Mouse (Mus musculus) thymus, adult 2 months (tissue): Measurements from ENCODE around the gene 4930404N11Rik.

Source experiments
- CTCF ChIP-seq: fragments of 200-500 bp; IDR thresholded peaks from 2 replicates; pipeline ENCODE4 v1.5.1; 2012; ENCODE audit warnings: mild to moderate bottlenecking, control low read depth, low read length, moderate library complexity, borderline replicate concordance; ENCODE audit not compliant: control insufficient read depth, poor library complexity, insufficient read depth; ENCODE audit errors: extremely low read depth
- POLR2A ChIP-seq: fragments of 200-500 bp; IDR thresholded peaks from 2 replicates; pipeline ENCODE4 v1.6.1; 2012; ENCODE audit warnings: mild to moderate bottlenecking, low read length, control low read depth, moderate library complexity; ENCODE audit not compliant: control insufficient read depth, poor library complexity, insufficient read depth; ENCODE audit errors: extremely low read depth

DNA sequence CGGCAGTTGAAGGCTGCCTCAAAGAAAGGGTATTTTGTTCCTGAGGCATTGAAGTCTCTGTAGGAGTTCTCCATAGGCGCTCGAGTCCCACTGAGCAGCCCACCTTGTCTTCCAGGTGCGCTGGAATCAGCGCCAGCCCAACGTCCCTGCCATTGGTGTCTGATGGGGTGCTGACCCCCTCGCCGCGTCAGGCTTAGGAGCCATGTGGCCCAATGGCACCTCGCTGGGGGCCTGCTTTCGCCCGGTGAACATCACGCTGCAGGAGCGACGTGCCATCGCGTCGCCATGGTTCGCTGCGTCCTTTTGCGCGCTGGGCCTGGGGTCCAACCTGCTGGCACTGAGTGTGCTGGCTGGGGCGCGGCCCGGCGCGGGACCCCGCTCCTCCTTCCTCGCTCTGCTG is 33.3 kb downstream of the 4930404N11Rik start:
- no peak for TF ChIP-seq CTCF
- TF ChIP-seq POLR2A = no peak
